Comparison of ENCODE assay signal across 22 mouse cellular contexts in the genomic region with DNA sequence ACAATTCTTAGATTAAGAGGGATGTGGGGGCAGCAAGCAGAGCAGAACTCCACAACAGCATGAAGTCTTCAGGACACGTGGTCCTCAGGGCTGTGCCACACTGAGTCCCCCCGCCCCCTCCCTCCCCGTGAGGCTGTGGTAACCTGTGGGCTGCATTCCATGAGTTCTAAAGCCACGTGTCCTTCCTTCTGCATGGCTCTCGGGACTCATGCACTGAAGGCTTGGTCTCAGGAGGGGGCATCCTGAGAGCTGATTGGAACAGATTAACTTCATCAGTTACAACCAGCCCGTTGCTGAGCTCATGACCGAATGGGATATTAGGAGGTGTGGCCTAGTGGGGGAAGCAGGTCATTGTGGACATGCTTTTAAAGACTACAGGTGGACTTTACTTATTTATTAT. TPM values are rescaled to one million over a fixed set of nuclear protein-coding genes. Genes with fewer than 3 reads are reported as not detected.
"Had no signal": no experiment of that assay in that cellular context is flagged by ENCODE, and none has a peak within 500 bp of the region (broad histone marks: within the 10 kb centered on the region; RNA-seq: fewer than 3 reads in every experiment).

No protein-coding gene starts in this region.

- DNase-seq: gastrocnemius, postnatal 14 days; gastrocnemius, postnatal 36 days; heart, adult 11 months; heart, adult 2 months; heart, postnatal 14 days; heart, postnatal 36 days; kidney, adult 11 months; kidney, adult 8-10 months; kidney, postnatal 14 days; kidney, postnatal 36 days; liver; liver, embryonic 13.5 days had no signal

- H3K9me3 ChIP-seq: heart, embryonic 13.5 days; heart, embryonic 15.5 days; hindbrain, embryonic 13.5 days; hindbrain, embryonic 15.5 days; limb, embryonic 10.5 days; limb, embryonic 12.5 days; liver, embryonic 13.5 days; liver, embryonic 15.5 days had no signal

- H3K27me3 ChIP-seq: hindbrain, embryonic 13.5 days; hindbrain, embryonic 15.5 days; liver, embryonic 13.5 days; liver, embryonic 15.5 days had no signal

- H3K4me3 ChIP-seq: heart, adult 2 months; heart, embryonic 13.5 days; heart, embryonic 15.5 days; hindbrain, embryonic 13.5 days; hindbrain, embryonic 15.5 days; left cerebral cortex, adult 2 months; limb, embryonic 10.5 days; limb, embryonic 12.5 days; liver, embryonic 13.5 days; liver, embryonic 15.5 days had no signal

- H3K27ac ChIP-seq: heart, adult 2 months; heart, embryonic 13.5 days; heart, embryonic 15.5 days; hindbrain, embryonic 13.5 days; hindbrain, embryonic 15.5 days; hindbrain, postnatal 0 days; left cerebral cortex, adult 2 months; limb, embryonic 10.5 days; limb, embryonic 12.5 days; liver, embryonic 13.5 days; liver, embryonic 15.5 days had no signal

- H3K4me1 ChIP-seq: heart, embryonic 13.5 days; heart, embryonic 15.5 days; hindbrain, embryonic 13.5 days; hindbrain, embryonic 15.5 days; limb, embryonic 12.5 days; liver, embryonic 13.5 days; liver, embryonic 15.5 days had no signal

- H3K9ac ChIP-seq: heart, embryonic 13.5 days; heart, embryonic 15.5 days; hindbrain, embryonic 13.5 days; hindbrain, embryonic 15.5 days; limb, embryonic 12.5 days; liver, embryonic 13.5 days; liver, embryonic 15.5 days had no signal

- H3K36me3 ChIP-seq: heart, embryonic 13.5 days; heart, embryonic 15.5 days; hindbrain, embryonic 13.5 days; hindbrain, embryonic 15.5 days; limb, embryonic 10.5 days; limb, embryonic 12.5 days; liver, embryonic 13.5 days; liver, embryonic 15.5 days had no signal

RNA-seq across cellular contexts. Expression of gene Kcnn3, which starts 20.3 kb away (rescaled TPM):
- total RNA-seq: hematopoietic stem cell, adult 5-6 weeks had no signal
